Mouse (Mus musculus) CH12.LX (cell line): ENCODE data around the gene Utp14a.

ENCODE experiments used
- CTCF ChIP-seq, 2 experiments: IDR thresholded peaks in 1 of 2; conservative IDR thresholded peaks in 1 of 2; 2 replicates each; pipeline ENCODE4 v1.5.1; 2011 to 2012; ENCODE audit warnings: low read depth in 2 of 2, low read length in 2 of 2, improper control_type of control experiment in 1 of 2, inconsistent platforms in 1 of 2, mild to moderate bottlenecking in 1 of 2, moderate library complexity in 1 of 2
- EP300 ChIP-seq: IDR thresholded peaks from 2 replicates; pipeline ENCODE4 v1.6.1; 2011; ENCODE audit warnings: low read length, improper control_type of control experiment
- HCFC1 ChIP-seq: IDR thresholded peaks from 2 replicates; pipeline ENCODE4 v1.6.1; 2012; ENCODE audit warnings: low read depth, mild to moderate bottlenecking, inconsistent platforms, low read length, improper control_type of control experiment
- NELFE ChIP-seq: IDR thresholded peaks from 2 replicates; pipeline ENCODE4 v1.6.1; 2011; ENCODE audit warnings: low read depth, low read length, improper control_type of control experiment
- SMC3 ChIP-seq: IDR thresholded peaks from 2 replicates; pipeline ENCODE4 v1.6.1; 2011; ENCODE audit warnings: low read depth, low read length, improper control_type of control experiment
- TCF12 ChIP-seq: IDR thresholded peaks from 2 replicates; pipeline ENCODE4 v1.6.1; 2014; ENCODE audit warnings: low read depth, mild to moderate bottlenecking, inconsistent platforms, low read length, improper control_type of control experiment
- UBTF ChIP-seq: IDR thresholded peaks from 2 replicates; pipeline ENCODE4 v1.6.1; 2012; ENCODE audit warnings: low read depth, mild to moderate bottlenecking, inconsistent platforms, low read length, improper control_type of control experiment, moderate library complexity

GRCm38 (mm10) chrX:48208519-48209185 lies 48.0 kb upstream of the Utp14a start, which contains the start of gene Zdhhc9:
- no peak for TF ChIP-seq EP300
- TF ChIP-seq TCF12: 0 out of 2 replicates have a peak, but pooled peaks have one; percentile 42
- no peak for TF ChIP-seq CTCF (conservative IDR thresholded peaks at IDR 0.05 in 1 of 2, IDR thresholded peaks at IDR 0.05 in 1 of 2; ENCODE audit: low read depth in 2 of 2, low read length in 2 of 2)
- no peak for TF ChIP-seq SMC3
- TF ChIP-seq NELFE: peak; percentile 33; the same call in 1 of the 2 replicates
- TF ChIP-seq HCFC1: peak; percentile 10; the same call in 1 of the 2 replicates
- no peak for TF ChIP-seq UBTF
